Mouse (Mus musculus): Measurements from ENCODE around the gene Cst13. TPM values are rescaled to one million over a fixed set of nuclear protein-coding genes. Genes with fewer than 3 reads are reported as not detected.

Cst13 gene
- total RNA-seq, 2 experiments from 2014 or later = not detected

DNA sequence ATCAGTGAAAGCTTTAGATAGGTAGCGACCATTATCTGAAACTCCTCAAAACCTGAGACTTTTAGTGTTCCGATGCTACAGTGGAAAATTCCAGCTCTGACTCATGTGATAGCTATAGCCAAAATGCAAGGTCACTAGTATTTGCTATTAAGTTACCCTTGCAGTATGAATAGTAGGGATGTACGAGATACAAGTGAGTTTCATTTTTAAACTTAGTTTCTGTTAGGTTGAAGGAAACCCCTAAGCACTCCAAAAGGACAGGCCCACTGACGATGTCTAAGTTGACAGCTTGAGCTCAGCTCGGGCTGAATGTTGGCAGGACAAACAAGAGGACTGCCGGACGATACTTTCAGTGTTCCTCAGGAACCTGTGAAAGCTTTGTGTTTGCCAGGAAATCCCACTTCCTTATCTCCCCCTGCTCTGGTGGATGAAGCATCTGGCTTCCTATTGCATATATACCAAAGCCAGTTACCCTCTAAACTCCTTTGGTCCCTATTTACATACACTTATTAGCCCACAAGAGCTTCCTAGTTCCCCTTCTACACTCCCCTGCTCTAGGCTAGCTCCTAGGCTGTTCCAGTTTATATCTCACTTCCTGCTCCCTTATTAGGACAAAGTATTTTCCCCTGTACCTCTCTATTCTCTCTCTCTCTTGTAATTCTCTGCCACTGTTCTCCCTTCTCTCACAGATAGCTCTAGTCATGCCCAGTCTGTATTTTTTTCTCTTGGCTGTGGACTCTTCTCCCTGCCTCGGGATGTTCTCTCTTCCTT lies 36.9 kb downstream of the Cst13 start:
- no peak for DNase-seq
- Histone ChIP-seq H3K4me3 (peak overlapping the region; percentile 46), H3K27ac (peak overlapping the region; percentile 79)
- no peak for TF ChIP-seq CTCF (IDR thresholded peaks at IDR 0.05)
- intact Hi-C loops (cut with DNase I) = no loop called here

DNA sequence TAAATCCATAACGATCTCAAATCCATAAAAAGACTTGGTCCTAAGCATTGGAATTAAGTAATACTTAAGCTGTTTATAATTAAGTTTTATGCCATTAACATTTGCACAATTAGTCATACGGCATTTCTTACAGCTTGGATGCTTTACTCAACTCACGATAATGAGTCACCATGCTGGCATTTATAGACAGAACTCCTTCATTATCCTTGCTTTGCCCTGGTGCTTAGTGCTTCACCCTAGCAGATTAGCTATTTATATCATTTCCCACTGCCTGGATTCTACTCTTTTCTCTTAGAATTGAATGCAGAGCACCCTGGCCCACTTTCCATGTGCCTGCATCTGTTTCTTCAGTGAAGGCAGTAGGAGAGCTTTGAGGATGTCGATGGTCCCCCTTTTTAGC lies 37.6 kb downstream of the Cst13 start:
- no peak for TF ChIP-seq CTCF (IDR thresholded peaks at IDR 0.05)
- Histone ChIP-seq H3K27ac (peak overlapping the region; percentile 79), H3K4me3 (no peak overlapping the region)
- DNase-seq = no peak
- intact Hi-C loops (cut with DNase I) = no loop called here

DNA sequence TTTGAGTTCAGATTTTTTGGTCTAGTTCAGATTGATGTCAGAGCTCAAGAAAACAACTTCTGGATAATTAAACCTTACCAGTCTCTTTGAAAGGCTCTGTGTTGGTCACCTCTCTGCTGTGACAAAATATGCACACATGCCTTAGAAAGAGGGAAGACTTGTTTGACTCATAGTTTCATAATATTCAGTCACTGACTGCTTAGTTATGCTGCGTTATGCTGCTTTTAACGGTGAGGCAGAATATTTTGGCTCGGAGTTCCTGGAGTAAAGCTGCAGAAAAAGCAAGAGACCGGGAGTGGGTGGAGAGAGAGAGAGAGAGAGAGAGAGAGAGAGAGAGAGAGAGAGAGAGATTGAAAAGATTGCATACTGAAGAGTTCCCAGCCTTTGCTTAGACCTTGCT lies 41.1 kb downstream of the Cst13 start:
- no peak for TF ChIP-seq CTCF (IDR thresholded peaks at IDR 0.05)
- no peak for DNase-seq
- intact Hi-C loops (cut with DNase I) = no loop called here
- H3K4me3 ChIP-seq = no peak overlapping the region
- peak overlapping the region; percentile 78 for H3K27ac ChIP-seq

DNA sequence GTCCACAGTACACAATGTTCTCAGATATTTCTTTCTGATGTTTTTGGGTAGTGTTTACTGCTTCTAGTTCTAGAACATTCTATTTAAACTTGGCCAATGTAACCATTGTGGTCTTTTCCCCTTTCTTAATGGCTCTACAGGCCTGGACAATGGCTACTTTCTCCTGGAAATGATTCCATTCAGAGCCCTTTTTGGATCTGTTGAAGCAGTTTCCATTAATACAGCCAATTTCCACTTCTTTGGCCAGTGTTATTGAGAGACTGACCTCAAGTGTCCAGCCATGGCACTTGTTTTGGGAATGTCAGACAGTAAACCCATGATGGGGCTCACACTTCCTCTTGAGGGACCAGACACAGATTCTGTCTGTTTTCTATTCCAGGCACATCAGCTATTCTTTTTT lies 41.8 kb downstream of the Cst13 start:
- TF ChIP-seq CTCF (IDR thresholded peaks at IDR 0.05) = peak; percentile 7; the same call in 1 of the 2 replicates
- intact Hi-C loops (cut with DNase I) = no loop called here
- Histone ChIP-seq H3K4me3 (no peak overlapping the region), H3K27ac (peak overlapping the region; percentile 78)
- DNase-seq = no peak

DNA sequence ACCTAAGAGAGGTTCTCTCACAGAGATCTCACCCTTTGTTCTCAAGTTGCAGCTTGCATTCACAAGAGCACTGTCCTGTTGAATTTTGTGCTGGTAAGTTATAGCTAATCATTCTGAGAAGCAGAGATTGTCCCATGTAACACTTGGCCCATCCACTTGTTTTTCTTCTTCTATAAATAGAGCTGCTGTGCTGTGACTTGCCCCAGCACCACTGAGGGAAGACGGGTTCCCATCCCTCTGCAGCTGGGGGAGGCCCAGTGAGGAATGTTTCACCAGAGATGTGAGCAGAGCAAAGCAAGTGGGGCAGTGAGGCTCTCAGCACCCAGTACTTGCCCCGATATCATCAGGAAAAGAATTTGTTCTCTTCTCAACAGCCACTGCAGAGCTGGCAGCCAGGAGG lies 45.1 kb downstream of the Cst13 start, which contains the start of gene 9230104L09Rik:
TSS of gene 9230104L09Rik (minus strand) at position 73 of the 400 bp plus-strand sequence.
- Histone ChIP-seq H3K4me3 (peak within 1 kb of the TSS; percentile 68), H3K27ac (peak within 1 kb of the TSS; percentile 93)
- DNase-seq = peak; percentile 57
- intact Hi-C loops (cut with DNase I) = no loop called here
- no peak for TF ChIP-seq CTCF (IDR thresholded peaks at IDR 0.05)

DNA sequence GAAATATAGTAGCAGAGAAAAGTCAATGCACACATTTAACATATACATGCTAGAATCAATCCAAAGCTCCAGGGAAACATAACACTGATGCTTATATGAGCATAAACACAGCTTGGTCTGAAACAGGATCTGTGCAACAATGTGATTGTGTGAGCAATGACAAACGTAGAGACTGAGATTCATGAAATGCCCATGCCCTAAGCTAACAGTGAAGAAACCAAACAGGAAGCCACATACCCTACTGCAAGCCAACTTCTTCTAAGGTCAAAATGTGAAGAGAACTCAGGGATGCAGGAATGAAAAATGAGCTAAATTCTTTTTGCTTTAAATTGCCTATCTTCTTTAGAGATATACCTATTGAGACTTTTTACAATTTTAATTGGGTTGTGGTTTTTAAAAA lies 49.1 kb downstream of the Cst13 start:
- Histone ChIP-seq H3K4me3 (no peak overlapping the region), H3K27ac (no peak overlapping the region)
- intact Hi-C loops (cut with DNase I) = no loop called here
- DNase-seq = no peak
- no peak for TF ChIP-seq CTCF (IDR thresholded peaks at IDR 0.05)

DNA sequence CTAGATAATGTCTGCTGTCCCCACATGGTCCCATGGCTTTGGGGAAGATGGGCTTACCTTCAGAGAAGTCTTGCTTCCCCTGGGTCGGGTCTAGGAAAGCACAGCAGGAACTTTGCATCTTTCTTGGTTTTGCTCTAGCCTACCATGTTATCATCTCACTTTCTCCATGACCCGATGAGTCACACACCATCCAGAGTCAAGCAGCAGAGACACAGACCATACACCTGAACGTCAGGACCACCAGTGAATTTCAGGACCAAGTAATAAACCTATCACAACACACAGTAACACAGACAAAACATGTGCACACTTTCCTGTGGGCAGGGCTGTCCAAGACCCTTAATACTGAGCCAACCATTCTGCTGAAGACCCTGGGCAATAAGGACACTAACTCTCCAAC lies 50.6 kb downstream of the Cst13 start:
- intact Hi-C loops (cut with DNase I) = no loop called here
- TF ChIP-seq CTCF (IDR thresholded peaks at IDR 0.05) = no peak
- DNase-seq = no peak
- no peak overlapping the region for H3K4me3 ChIP-seq
- H3K27ac ChIP-seq = no peak overlapping the region

DNA sequence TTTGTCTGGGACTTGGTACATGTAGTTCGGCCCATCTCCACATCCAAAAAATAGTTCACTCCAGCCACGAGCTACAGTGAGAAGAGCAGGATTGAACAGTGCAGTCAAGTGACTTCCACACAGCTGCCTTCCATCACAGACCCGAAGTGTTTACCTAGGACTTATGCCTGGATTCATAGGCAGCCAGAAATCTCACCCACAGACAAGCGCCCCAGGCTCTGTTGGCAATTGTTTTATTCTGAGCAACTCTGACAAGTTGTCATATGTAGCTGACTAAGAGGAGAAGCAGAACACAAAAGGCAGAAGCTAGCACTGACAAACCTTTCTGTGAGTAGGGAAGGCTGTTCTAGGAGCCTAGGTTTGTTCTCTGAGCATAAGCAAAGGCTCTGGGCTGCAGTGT lies 53.0 kb downstream of the Cst13 start:
- peak overlapping the region; percentile 95 for H3K27ac ChIP-seq
- no peak for DNase-seq
- intact Hi-C loops (cut with DNase I) = no loop called here
- H3K4me3 ChIP-seq = peak overlapping the region; percentile 75
- no peak for TF ChIP-seq CTCF (IDR thresholded peaks at IDR 0.05)

DNA sequence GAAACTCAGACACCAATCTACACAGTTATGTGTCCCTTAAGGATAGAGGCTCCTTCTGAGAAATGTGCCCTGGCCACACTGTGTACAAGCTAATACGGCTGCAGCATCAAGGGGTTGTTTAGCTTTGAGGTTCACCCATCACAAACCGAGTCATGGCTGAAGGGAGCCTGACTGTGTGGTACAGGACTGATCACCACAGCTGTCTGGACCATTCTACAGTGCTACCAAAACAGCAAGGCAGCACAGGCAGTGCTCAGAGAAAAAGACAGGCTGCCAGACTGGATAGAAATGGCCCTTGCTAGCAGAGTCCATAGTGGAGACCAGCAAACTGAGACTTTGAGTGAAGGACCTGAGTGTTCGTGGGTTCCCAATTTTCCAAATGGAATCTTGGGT lies 54.3 kb downstream of the Cst13 start:
- peak overlapping the region; percentile 95 for H3K27ac ChIP-seq

DNA sequence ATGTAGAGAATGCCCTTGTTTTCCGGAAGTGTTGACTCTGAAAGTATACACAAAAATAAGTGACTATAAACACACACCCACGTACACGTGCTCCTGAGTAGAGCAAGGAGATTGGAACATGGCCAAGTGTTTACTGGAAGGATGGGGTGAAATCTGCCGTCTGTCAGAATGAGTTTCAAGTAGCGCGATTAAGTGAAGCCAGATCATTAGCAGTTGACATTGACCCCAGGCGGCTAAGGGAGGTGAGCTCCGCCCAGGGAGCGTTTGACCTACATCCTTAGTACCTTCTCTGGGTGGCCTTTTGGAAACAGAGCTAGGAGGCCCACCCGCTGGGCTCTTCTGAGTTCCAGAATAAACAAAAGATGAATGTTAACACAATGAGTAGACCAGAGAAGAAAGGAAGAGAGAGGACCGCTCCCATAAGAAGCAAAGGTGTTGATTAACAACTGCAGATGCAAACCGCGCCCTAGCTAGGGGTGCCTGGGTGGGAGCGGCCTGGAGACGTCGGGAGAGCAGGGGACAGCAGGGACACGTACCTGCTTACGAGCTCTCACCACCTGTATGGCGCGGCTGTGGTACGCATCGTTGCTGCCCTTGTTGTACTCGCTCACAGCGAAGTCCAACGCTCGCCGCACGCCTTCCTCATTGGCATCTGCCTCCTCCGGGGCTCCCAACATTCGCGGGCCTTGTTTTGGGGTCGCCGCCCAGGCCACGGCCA lies 54.9 kb downstream of the Cst13 start:
- peak; percentile 36 for DNase-seq
- intact Hi-C loops (cut with DNase I) = loop anchor here (2.0 kb wide), 1 partner anchor 26 kb away; no protein-coding TSS in a partner anchor
- Histone ChIP-seq H3K27ac (peak overlapping the region; percentile 95), H3K4me3 (peak overlapping the region; percentile 75)
- no peak for TF ChIP-seq CTCF (IDR thresholded peaks at IDR 0.05)

More for the DNA sequence above, 54.3 kb downstream of the Cst13 start:
- DNase-seq = no peak
- peak overlapping the region; percentile 75 for H3K4me3 ChIP-seq
- TF ChIP-seq CTCF (IDR thresholded peaks at IDR 0.05) = no peak
- intact Hi-C loops (cut with DNase I) = loop anchor here (2.0 kb wide), 1 partner anchor 27 kb away; no protein-coding TSS in a partner anchor

DNA sequence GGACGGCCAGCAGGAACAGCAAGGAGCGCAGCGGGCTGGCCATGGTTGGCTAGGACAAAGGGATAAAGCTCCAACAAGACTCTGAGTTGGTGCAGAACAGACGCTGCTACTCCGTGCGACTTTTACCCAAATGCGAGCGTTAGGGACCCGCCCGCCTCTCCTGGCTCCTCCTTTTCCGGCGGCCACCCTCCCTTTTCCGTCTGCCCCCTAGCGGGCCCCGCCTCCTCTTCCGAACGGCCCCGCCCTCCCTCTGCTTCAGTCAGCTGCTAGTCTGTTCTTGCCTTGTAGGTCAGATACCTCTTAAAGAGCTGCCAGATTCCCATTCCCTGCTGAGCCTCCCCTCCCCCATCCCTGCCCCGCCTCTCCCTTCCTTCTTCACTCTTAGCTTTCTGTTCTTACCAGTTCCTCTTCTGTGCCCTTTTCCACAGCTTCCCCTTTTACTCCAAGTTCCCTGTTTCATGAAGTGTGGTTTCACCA lies 55.5 kb downstream of the Cst13 start, which contains the start of gene Cst3:
TSS of gene Cst3 (minus strand) at position 358 of the 477 bp plus-strand sequence.
- Histone ChIP-seq H3K27ac (peak within 1 kb of the TSS; percentile 95), H3K4me3 (peak within 1 kb of the TSS; percentile 75)
- intact Hi-C loops (cut with DNase I) = loop anchor here (2.0 kb wide), 1 partner anchor 25 kb away; no protein-coding TSS in a partner anchor
- peak; percentile 43 for TF ChIP-seq CTCF (IDR thresholded peaks at IDR 0.05)
- DNase-seq = peak; percentile 98

DNA sequence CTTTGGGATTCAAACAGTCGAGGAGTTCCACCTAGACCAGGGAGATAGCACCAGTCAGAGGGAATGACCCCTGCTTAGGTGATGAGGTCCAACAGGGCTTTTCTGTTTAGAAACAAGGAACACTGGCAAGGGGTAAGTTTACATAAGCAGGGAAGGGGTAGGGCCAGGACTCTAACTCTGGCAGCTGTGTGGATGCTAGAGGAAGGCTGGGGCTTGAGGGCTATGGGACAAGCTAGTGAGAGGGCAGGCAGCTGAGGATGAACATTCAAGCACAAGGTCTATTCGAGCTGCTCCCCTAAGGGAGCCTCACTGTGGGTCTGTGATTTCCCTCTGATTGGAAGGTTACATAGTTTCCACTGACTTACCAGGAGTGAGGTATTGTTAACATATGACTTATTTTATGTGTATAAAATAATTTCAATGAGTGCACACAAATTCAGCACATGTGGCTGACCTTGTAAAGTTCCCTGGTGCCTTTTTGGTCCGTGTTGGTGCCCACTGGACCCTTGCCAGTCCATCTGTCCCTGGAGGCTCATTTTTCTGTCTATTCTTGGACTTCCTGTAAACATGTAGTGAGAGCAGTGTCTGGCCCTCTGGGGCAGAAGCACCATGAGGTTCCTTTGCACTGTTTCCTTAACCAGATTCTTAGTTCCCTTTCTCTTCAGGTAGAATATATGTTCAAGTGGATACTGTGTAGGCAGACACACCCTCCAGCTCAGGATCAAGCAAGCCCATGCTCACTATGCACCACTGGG lies 57.3 kb downstream of the Cst13 start:
- intact Hi-C loops (cut with DNase I) = no loop called here
- Histone ChIP-seq H3K4me3 (peak overlapping the region; percentile 30), H3K27ac (peak overlapping the region; percentile 93)
- TF ChIP-seq CTCF (IDR thresholded peaks at IDR 0.05) = no peak
- DNase-seq = peak; percentile 80
